Mouse (Mus musculus) embryonic fibroblast, embryonic 13.5 days (primary cell): ENCODE measurements around the gene Abcb11. TPM values are rescaled to one million over a fixed set of nuclear protein-coding genes. Genes with fewer than 3 reads are reported as not detected.
"Not testable (repeated sequence)": the region's sequence is repeated elsewhere in the genome, so short reads cannot be mapped to it uniquely, and the experiment has no call there.

Experiments used
- H3K27ac ChIP-seq: 2 replicates; pipeline ENCODE4 v1.5.1; 2012; ENCODE audit warnings: low read length, control low read depth, inconsistent platforms; ENCODE audit not compliant: insufficient read depth
- H3K4me1 ChIP-seq: 2 replicates; pipeline ENCODE4 v1.6.1; 2011; ENCODE audit warnings: low read length; ENCODE audit not compliant: control insufficient read depth, insufficient read depth
- H3K4me3 ChIP-seq: 2 replicates; pipeline ENCODE4 v1.5.1; 2011; ENCODE audit warnings: mild to moderate bottlenecking, control low read depth, low read length; ENCODE audit not compliant: insufficient read depth
- CTCF ChIP-seq: IDR thresholded peaks from 2 replicates; pipeline ENCODE4 v1.5.1; 2011; ENCODE audit warnings: mild to moderate bottlenecking, control low read depth, low read length, moderate library complexity, borderline replicate concordance; ENCODE audit not compliant: insufficient read depth
- POLR2A ChIP-seq: IDR thresholded peaks from 2 replicates; pipeline ENCODE4 v1.6.1; 2011; ENCODE audit warnings: low read depth, mild to moderate bottlenecking, control low read depth, low read length, moderate library complexity
- polyA plus RNA-seq: library from polyadenylated mRNA; stranded (reverse); fragments of >200 nt; gene quantifications from 2 replicates; pipeline ENCODE4 v1.2.4, GENCODE M21; 2011; ENCODE audit warnings: low read depth; ENCODE audit not compliant: missing spikeins, insufficient read length

Gene Abcb11
- polyA plus RNA-seq, result not detected in 2 replicates

DNA sequence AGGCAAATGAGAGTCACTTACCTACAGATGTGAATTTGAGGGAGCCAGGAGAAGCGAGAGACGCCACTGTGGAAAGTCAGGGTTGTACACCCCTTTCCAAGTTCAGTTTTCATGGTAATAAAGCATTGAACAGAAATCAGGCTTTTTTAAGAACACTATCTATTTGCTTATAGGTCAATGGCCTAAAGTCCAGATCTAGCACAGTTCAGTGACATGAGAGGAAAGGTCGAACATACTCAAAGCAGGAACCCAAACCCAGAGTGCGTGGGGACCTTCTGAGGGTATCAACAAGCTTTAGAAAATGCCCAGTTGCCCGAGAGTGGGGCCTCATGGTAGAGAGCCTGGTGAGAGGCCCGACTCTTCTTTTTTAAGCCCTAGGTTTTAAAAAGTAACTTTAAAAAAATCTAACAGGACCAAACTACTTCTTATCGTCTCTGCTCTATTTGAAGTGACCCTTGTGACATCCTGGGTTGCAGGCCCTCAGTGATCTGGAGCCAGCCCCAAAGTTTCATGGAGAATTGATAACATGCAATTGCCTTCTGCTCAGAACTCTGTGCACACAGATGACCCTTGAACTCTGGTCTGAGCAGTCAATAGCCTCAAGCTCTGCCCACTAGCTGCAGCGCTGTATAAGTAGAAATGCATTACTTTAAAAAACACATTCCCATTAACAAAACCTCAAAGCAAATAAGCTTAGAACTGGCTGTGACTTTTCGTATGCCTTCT, at the start of gene Abcb11:
TSS of gene Abcb11 (minus strand) at position 121 of the 726 bp plus-strand sequence.
- TF ChIP-seq POLR2A (no peak), CTCF (no peak)
- no peak within 1 kb of the TSS for H3K4me3 ChIP-seq
- no peak within 1 kb of the TSS for H3K27ac ChIP-seq
- H3K4me1 ChIP-seq, result no peaks in the 10 kb centered on the region

GRCm38 (mm10) chr2:69386118-69386871, 43.9 kb upstream of the Abcb11 start:
- Histone ChIP-seq H3K4me3 (no peak overlapping the region), H3K27ac (no peak overlapping the region), H3K4me1 (no peaks in the 10 kb centered on the region)
- no peak for TF ChIP-seq POLR2A
- TF ChIP-seq CTCF, result no peak

DNA sequence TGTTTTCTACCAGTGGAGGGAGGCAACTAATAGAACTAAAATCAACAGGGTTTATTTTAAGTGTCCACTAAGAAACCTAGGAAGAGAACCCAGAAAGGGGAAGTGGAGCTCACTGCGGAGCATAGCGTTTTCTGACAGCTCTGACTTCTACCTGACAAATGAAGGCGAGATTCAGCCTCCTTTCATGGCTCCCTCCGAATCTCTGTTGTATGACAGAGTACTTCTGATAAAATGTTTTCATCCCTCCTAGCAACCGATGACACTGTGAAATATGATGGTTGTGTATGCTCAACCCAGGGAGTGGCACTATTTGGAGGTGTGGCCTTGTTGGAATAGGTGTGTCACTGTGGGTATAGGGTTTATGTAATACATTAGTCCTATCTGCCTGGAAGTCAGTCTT, 40.4 kb upstream of the Abcb11 start:
- Histone ChIP-seq H3K27ac (no peak overlapping the region), H3K4me3 (no peak overlapping the region), H3K4me1 (peaks cover 6% of the 10 kb centered on the region; the same call in 1 of the 2 replicates)
- no peak for TF ChIP-seq POLR2A
- TF ChIP-seq CTCF, result no peak

GRCm38 (mm10) chr2:69381740-69382139, 39.3 kb upstream of the Abcb11 start:
- Histone ChIP-seq H3K27ac (no peak overlapping the region), H3K4me3 (no peak overlapping the region), H3K4me1 (peaks cover 11% of the 10 kb centered on the region)
- TF ChIP-seq POLR2A (no peak), CTCF (no peak)

DNA sequence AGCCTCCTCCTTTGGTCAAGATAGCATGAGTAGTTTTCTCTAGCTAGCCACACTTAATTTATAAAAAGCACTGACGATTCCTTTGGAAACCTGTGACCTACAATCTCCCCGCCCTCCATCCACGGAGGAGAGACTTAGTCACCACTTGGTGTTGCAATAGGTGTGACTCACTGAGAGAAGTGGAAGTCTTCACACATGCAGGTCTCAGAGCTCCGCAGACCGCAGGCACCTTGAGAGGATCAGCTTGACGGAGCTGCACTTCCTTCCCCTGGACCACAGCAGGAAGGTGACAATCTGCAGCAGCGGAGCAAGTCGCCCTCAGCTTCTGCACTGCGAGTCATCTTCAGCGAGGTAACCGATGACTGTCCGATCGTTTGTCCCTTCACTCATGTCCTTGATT, 37.9 kb upstream of the Abcb11 start, which contains the start of gene Dhrs9:
TSS of gene Dhrs9 (plus strand) at position 165 of the 400 bp plus-strand sequence.
- H3K4me3 ChIP-seq, result no peak within 1 kb of the TSS
- peaks cover 14% of the 10 kb centered on the region for H3K4me1 ChIP-seq
- peak within 1 kb of the TSS; percentile 55 for H3K27ac ChIP-seq
- TF ChIP-seq CTCF (no peak), POLR2A (peak; percentile 38; the same call in 1 of the 2 replicates)

GRCm38 (mm10) chr2:69379801-69380200, 37.4 kb upstream of the Abcb11 start:
- Histone ChIP-seq H3K4me1 (peaks cover 14% of the 10 kb centered on the region), H3K27ac (peak overlapping the region; percentile 55), H3K4me3 (no peak overlapping the region)
- TF ChIP-seq CTCF, result no peak

DNA sequence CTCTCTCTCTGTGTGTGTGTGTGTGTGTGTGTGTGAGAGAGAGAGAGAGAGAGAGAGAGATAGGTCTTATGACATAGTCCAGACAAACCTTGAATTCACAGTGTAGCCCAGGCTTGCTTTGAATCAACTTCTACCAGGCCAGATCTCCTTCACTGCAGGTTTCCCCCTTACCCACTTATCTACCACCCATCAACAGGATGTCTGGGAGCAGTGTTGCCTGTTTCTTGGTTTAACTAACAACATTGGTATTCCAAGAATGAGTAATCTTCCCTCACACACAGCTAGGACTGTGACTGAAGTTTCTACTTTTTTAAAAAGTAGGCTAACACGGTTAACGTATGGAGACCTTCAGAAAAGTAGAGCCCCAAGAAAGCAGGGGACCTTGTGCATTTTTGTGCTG, 34.4 kb upstream of the Abcb11 start:
- Histone ChIP-seq H3K27ac (peak overlapping the region; percentile 70), H3K4me1 (peaks cover 14% of the 10 kb centered on the region), H3K4me3 (no peak overlapping the region)
- no peak for TF ChIP-seq CTCF
- no peak for TF ChIP-seq POLR2A

GRCm38 (mm10) chr2:69365275-69365674, 22.9 kb upstream of the Abcb11 start:
- no peak overlapping the region for H3K27ac ChIP-seq
- no peak overlapping the region for H3K4me3 ChIP-seq
- no peaks in the 10 kb centered on the region for H3K4me1 ChIP-seq
- no peak for TF ChIP-seq CTCF
- no peak for TF ChIP-seq POLR2A

GRCm38 (mm10) chr2:69364831-69365230, 22.4 kb upstream of the Abcb11 start:
- no peak for TF ChIP-seq POLR2A
- no peak for TF ChIP-seq CTCF
- Histone ChIP-seq H3K4me1 (no peaks in the 10 kb centered on the region), H3K27ac (no peak overlapping the region), H3K4me3 (no peak overlapping the region)

DNA sequence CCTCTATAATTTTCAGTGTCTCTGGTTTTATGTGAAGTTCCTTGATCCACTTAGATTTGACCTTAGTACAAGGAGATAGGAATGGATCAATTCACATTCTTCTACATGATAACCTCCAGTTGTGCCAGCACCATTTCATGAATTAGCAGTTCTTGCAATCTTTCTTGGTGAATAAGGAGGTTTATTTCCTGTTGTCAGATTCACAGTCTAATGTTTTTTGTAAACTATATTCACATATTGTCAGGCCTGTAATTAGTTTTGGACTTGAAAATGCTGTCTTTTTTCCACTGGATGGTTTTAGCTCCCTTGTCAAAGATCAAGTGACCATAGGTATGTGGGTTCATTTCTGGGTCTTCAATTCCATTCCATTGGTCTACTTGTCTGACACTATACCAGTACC, 13.0 kb upstream of the Abcb11 start:
- H3K27ac ChIP-seq, H3K4me3 ChIP-seq, H3K4me1 ChIP-seq: not testable (repeated sequence)
